Mouse (Mus musculus): Measurements from ENCODE around the gene Asxl2.

GRCm38 (mm10) chr12:3499662-3500061, 73.0 kb downstream of the Asxl2 start:
- TF ChIP-seq CEBPB (IDR thresholded peaks at IDR 0.05; ENCODE audit: insufficient read depth, poor library complexity, severe bottlenecking): no peak
- no peak for TF ChIP-seq MAX (IDR thresholded peaks at IDR 0.05; ENCODE audit: low read depth)
- TF ChIP-seq POLR2A (IDR thresholded peaks at IDR 0.05; ENCODE audit: insufficient read length, low read depth): no peak
